Mouse (Mus musculus): ENCODE data around the gene Fam209.

DNA sequence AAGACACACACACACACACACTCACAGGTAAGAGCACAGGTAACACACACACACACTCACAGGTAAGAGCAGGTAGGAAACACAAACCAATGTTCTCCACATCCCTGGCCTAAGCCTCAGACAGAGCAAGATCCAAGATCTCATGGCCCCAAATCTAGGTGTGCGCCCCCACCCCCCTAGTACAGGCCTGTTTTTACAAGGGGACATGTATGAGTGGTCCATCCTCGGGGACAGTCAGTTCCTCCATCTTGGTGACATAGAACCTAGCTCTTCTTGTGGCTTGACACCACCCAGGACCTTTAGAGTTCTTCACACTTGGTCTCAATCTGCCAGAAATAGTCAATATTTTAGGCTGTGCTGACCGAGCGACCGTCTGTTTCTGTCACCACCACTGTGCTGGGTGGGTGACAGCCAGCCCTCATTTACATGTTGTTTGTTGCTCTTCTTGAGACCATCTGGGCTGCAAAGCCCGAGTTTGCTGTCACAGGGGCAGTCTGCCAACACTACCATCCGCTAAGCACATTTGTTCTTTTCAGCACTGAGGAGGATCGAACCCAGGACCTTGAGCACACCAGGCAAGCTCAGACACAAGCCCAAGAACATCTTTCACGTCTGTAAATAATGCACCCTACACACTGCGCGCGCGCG lies 11.6 kb downstream of the Fam209 start:
- no peak for TF ChIP-seq POLR2A (IDR thresholded peaks at IDR 0.05; ENCODE audit: insufficient read depth, low read depth, low read length)
- TF ChIP-seq EP300 (IDR thresholded peaks at IDR 0.05; ENCODE audit: insufficient read depth, low read depth, low read length), result no peak

All from heart, adult 2 months (tissue).